Mouse (Mus musculus) MEL (cell line): ENCODE measurements around the gene Hexim2.

Source experiments
- CHD2 ChIP-seq: IDR thresholded peaks from 2 replicates; pipeline ENCODE4 v1.6.1; 2011; ENCODE audit warnings: low read length, improper control_type of control experiment
- CTCF ChIP-seq, 3 experiments: IDR thresholded peaks in 2 of 3; conservative IDR thresholded peaks in 1 of 3; 2 replicates each; pipeline ENCODE4 v1.5.1; 2011 to 2012; ENCODE audit warnings: low read length in 3 of 3, low read depth in 2 of 3, mild to moderate bottlenecking in 2 of 3, improper control_type of control experiment in 1 of 3, inconsistent platforms in 1 of 3, mixed read lengths in 1 of 3, moderate library complexity in 1 of 3; ENCODE audit not compliant: control insufficient read depth in 1 of 3, insufficient read depth in 1 of 3, poor library complexity in 1 of 3, severe bottlenecking in 1 of 3
- EP300 ChIP-seq, 2 experiments: IDR thresholded peaks; 2 replicates each; pipeline ENCODE4 v1.6.1; 2011; ENCODE audit warnings: improper control_type of control experiment in 2 of 2, low read length in 2 of 2, low read depth in 1 of 2, mild to moderate bottlenecking in 1 of 2
- GABPA ChIP-seq: IDR thresholded peaks from 2 replicates; pipeline ENCODE4 v1.6.1; 2012; ENCODE audit warnings: low read depth, mild to moderate bottlenecking, inconsistent platforms, low read length, improper control_type of control experiment, moderate library complexity
- KAT2A ChIP-seq: conservative IDR thresholded peaks from 2 replicates; pipeline ENCODE4 v1.6.1; 2012; ENCODE audit warnings: low read depth, low read length, improper control_type of control experiment, inconsistent platforms
- POLR2A ChIP-seq, 2 experiments: IDR thresholded peaks; 2 replicates each; pipeline ENCODE4 v1.6.1; 2011 to 2012; ENCODE audit warnings: low read length in 2 of 2, mild to moderate bottlenecking in 2 of 2, control low read depth in 1 of 2, improper control_type of control experiment in 1 of 2, low read depth in 1 of 2, moderate library complexity in 1 of 2; ENCODE audit not compliant: control insufficient read depth in 1 of 2, insufficient read depth in 1 of 2, poor library complexity in 1 of 2
- POLR2AphosphoS2 ChIP-seq: IDR thresholded peaks from 2 replicates; pipeline ENCODE4 v1.6.1; 2011; ENCODE audit warnings: low read length, improper control_type of control experiment
- POLR2AphosphoS5 ChIP-seq: IDR thresholded peaks from 2 replicates; pipeline ENCODE4 v1.6.1; 2012; ENCODE audit warnings: low read depth, borderline replicate concordance, mild to moderate bottlenecking, inconsistent platforms, low read length, moderate library complexity, mixed read lengths
- RCOR1 ChIP-seq: IDR thresholded peaks from 2 replicates; pipeline ENCODE4 v1.6.1; 2012; ENCODE audit warnings: low read depth, mild to moderate bottlenecking, inconsistent platforms, low read length, improper control_type of control experiment
- TBP ChIP-seq: IDR thresholded peaks from 2 replicates; pipeline ENCODE4 v1.8.0; 2011; ENCODE audit warnings: low read depth, low read length, improper control_type of control experiment
- ZKSCAN1 ChIP-seq: IDR thresholded peaks from 2 replicates; pipeline ENCODE4 v1.6.1; 2012; ENCODE audit warnings: low read depth, mild to moderate bottlenecking, inconsistent platforms, low read length, improper control_type of control experiment, moderate library complexity

- TF ChIP-seq CTCF (IDR thresholded peaks at IDR 0.05 in 2 of 3, conservative IDR thresholded peaks at IDR 0.05 in 1 of 3; ENCODE audit: control insufficient read depth in 1 of 3, insufficient read depth in 1 of 3, low read depth in 2 of 3, low read length in 3 of 3, poor library complexity in 1 of 3, severe bottlenecking in 1 of 3) = no peak
- no peak for TF ChIP-seq POLR2AphosphoS5
- no peak for TF ChIP-seq ZKSCAN1
- no peak for TF ChIP-seq POLR2A (IDR thresholded peaks at IDR 0.05; ENCODE audit: control insufficient read depth in 1 of 2, insufficient read depth in 1 of 2, low read depth in 1 of 2, low read length in 2 of 2, poor library complexity in 1 of 2)
- peak; percentile 84 for TF ChIP-seq RCOR1
- no peak for TF ChIP-seq KAT2A
- no peak for TF ChIP-seq GABPA
- no peak for TF ChIP-seq POLR2AphosphoS2
- TF ChIP-seq EP300 (IDR thresholded peaks at IDR 0.05; ENCODE audit: low read depth in 1 of 2, low read length in 2 of 2) = peak; percentile 88 to 92
- no peak for TF ChIP-seq TBP
- TF ChIP-seq CHD2 = no peak
Measured at GRCm38 (mm10) chr11:103136039-103136577, 3.9 kb downstream of the Hexim2 start.
